Mouse (Mus musculus) T-cell, adult 2 months (primary cell): ENCODE data around the gene Dcst1.

Experiments used
- DNase-seq: peaks from one replicate; pipeline ENCODE4 v3.0.0; 2022; ENCODE audit warnings: low spot score

Dcst1 gene

DNA sequence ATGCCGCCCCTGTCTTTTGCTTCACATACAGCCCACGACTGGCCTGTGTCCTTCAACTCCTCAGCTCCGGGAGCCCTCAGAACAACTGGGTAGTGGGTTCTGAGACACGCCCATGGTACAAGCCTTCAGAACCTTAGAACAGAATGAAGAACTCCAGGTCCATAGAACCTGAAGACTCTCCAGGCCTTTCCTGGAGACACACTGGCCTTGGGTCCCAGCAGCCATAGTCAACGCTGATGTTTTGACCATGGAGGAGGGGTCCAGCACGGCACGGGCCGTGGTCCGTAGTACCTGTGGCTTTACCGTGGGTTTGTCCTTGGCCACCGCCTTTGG, at the start of gene Dcst1:
TSS of gene Dcst1 (minus strand) at position 101 of the 333 bp plus-strand sequence.
- DNase-seq = no peak

DNA sequence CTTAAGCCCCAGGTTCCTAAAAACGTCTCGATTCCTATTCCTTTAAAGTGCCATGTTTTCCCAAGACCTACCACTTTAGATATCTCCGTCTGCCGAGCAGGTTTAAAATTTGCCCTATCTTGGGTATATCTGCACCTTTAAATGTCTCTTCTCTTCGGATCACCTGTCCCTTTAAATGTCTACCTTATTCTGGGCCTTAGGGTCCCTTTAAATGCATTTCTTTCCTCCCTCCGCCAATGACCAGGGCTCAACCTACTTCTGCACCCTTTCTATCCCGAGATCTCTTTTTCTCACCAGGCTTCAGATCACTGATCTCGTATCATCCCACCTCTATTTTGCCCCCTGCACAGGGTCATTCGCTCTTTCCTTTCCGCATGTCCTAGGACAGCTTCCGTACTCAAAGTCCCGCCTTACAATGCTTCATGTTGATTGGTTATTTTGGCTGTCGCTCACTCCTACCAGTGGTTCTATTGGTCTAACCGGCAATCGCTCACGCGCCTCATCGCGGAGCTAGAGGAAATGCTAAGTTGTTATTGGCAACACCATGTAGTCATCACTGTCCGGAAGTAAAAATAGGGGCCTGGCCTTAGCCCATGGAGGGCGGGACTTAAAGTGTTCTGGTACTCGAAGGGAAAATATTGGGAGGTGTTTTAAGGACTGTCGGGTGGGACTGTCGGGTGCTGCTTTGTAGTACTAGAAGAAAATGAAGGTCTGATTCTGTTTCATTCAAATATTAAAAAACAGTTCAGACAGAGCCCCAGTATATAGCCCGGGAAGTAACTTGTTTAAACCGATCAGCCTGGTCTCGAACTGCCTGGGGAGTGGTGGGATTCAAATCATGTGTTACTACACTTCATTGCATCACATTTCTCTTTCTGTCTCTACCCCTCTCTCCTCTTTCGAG, 46.7 kb upstream of the Dcst1 start, which contains the start of gene Flad1:
TSS of gene Flad1 (minus strand) at position 381 of the 904 bp plus-strand sequence.
- peak; percentile 98 for DNase-seq

DNA sequence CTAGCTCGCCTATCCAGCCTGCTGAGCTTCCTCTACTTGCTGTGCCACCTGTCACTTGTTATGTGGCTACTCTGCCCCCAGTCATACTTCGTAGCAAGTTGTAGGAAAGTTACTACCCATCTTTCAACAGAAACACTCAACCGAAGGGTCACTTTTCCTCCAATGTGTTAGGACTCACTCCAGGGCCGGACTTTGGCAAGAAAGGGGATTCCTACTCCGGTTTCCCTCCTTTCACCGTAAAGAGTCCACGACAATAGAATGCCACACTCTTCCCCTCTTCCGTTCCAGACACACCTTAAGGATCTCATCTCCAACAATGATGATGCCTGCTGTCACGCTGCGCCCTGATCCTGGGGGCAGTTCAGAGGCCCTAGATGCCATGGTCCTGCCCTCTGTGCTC, 45.8 kb upstream of the Dcst1 start:
- no peak for DNase-seq

DNA sequence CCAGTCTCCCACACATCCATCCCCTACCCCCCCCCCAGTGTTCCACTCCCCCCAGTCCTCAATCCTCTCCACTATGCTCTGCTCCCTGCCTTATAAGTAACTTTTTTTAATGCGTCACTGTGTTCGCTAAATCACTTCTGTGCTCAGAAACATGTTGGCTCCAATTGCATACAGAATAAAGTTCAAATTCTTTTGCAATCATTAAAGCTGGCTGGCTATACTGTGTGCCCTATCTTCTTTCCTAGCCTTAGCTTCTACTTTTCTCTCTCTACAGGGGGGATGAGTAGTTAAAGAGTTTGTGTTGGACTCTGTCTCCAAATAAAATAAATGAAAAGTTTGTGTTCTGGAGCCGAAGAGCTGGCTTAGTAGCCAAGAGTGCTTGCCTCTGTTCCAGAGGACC, 44.6 kb upstream of the Dcst1 start:
- DNase-seq = no peak

DNA sequence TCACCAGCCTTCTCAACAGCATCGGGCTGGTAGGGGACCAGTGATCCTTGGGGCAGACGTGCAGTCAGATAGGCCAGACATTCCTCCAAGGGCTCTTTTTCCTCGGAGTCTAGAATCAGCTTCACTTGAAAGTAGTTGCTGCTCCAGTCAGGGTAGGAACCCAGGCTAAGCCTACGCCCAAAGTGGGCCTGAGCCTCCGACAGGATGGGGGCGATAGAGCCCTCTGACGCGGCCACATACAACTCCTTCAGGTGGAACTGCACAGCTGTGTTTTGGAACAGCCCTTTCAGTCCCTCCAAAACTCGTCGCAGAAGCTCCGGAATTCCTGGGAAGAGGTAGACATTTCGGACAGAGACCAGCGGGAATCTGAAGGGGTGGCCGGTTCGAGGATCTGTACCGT, 43.4 kb upstream of the Dcst1 start:
- no peak for DNase-seq

DNA sequence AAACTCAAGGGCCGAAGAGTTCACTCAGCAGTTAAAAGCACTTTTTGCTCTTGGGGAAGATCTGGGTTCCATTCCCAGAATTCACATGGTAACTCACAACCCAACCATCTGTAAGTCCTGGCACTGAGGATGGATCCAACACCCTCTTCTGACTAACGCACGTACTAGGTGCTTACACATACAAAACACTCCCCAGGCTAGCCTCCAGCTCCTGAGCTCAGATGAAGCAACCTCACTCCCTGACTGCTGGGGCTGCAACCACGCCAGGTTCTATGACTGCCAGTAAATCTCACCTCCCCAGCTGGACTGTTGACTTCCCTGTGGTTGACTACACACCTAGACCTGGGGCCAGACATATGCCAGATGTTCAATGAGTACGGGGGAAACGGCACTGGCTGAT, 41.8 kb upstream of the Dcst1 start:
- DNase-seq = no peak

DNA sequence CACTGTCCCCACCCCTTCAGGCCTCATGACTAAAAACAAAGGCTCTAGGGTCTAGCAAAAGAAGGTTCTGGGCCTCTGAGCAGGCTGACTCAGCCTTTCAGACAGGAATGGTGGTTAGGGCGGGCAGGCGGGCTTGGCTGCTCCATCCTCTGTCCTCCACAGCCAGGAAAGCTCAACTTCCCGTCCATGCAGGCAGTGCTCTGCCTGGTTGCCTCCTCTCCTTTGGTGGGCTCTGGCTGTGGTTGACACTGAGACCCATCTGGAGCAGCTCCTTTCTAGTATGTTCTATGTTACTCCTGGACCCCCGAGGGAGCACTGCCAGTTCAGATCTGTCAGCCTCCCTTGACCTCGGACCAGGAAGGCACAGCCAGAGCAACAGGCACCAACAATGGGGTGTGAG, 37.6 kb upstream of the Dcst1 start, which contains the start of gene Lenep:
TSS of gene Lenep (minus strand) at position 101 of the 400 bp plus-strand sequence.
- DNase-seq = no peak

DNA sequence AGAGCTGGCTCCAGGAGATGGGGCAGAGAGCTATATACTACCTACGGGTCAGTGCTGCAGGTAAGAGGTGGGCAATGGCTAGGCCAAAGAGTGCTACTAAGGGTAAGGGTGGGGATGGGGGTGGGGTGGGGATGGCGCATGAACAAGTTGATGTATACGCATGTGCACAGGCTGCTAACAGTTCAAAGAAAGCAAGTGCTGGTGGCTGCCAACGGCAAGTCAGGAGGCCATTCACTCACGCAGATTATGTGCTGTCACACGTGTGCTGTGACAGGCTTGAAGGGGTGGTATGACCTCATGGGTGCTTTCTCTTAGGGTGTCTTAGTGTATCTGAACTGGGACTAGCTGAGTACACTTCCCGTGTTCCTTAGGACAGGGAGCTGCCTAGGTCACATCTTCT, 36.3 kb upstream of the Dcst1 start:
- no peak for DNase-seq

DNA sequence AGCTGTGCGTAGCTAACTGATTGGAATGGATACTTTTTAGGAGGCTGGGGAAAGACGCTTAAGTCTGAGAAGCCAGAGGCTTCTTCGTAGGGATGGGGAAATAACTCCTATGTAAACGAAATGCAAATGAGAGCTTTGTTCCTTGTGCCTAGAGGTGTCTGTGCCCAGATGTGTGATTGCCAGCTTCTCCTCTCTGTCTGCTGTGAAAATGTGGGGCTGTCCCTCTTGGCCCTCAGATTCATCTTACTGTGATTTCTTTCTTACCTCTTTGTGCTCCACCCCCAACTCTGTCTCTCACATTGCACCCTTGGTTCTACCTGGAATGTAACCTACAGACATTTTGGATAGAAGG, 31.6 kb upstream of the Dcst1 start:
- DNase-seq = no peak

DNA sequence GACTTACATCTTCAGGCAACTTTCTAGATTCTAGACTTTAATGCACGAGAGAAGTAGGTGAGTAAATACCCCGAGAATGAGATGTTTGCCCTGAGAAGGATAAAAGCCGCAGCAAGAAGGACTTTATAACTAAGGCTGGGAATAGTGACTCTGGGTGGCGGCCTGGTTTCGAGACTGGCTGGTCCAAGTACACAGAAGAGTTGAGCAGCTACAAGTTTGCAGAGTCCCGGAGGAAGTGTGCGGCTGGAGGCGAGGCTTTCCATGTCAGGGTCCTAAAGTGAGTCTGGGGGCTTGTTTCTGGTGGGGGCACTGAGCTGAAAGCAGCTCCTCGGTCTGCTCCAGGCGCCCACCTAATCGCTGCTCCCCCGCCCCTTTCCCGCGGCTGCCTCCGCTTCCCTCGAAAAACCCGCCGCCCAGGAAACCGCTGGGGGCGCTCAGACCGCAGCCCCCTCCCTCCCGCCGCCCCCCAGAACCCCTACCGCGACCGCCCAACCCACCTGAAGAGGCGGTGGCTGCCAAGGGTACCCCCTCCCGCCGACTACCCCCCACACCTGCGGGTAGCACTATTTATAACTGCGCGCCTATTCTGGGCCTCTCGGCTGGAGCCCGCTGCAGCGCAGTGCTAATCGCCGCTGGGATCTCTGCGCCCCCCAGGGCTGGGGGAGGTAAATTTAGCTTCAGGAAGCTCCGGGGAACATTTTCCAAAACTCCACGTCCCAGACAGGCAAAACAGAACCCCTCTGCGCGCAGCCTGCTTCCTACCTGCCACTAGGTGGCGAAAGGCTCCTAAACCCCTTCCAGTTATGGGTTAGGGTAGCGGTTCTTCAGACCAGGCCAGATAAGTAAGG, 31.0 kb upstream of the Dcst1 start:
- peak; percentile 48 for DNase-seq

DNA sequence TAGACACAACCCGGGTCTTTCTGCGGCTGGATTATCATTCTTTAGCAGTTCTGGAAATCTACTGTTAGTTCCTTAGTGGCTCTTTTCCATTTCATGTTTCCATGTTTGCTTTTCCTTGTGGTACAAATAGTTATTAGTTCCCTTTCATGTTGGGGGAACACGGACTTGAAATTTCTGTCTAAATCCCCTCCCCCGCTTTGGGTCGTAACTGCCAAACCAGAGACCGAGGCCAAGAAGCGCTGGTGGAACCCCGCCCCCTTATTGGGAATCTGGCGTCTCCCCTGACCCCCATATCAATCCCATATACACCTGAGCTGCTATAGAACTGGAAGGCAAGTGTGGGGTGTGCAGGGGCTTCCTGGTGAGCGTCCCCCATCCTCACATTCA, 30.4 kb upstream of the Dcst1 start:
- DNase-seq = no peak

DNA sequence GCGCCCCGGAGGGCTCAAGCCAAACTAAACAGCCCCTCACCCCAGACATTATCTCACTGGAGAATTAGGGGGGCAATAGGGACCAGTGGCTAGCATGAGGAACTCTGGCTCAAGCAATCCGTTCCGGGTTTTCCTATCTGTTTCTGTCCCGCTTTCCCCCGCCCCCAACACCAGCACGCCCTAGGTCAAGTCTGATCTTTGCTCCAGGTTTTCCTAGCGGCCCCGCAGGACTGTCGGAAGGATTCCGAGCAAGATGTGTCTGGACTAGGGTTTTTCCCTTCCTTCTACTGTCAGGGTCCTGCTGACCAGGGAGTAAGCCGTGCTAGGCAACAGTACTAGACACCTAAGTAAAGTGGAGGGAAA, 29.8 kb upstream of the Dcst1 start:
- no peak for DNase-seq

DNA sequence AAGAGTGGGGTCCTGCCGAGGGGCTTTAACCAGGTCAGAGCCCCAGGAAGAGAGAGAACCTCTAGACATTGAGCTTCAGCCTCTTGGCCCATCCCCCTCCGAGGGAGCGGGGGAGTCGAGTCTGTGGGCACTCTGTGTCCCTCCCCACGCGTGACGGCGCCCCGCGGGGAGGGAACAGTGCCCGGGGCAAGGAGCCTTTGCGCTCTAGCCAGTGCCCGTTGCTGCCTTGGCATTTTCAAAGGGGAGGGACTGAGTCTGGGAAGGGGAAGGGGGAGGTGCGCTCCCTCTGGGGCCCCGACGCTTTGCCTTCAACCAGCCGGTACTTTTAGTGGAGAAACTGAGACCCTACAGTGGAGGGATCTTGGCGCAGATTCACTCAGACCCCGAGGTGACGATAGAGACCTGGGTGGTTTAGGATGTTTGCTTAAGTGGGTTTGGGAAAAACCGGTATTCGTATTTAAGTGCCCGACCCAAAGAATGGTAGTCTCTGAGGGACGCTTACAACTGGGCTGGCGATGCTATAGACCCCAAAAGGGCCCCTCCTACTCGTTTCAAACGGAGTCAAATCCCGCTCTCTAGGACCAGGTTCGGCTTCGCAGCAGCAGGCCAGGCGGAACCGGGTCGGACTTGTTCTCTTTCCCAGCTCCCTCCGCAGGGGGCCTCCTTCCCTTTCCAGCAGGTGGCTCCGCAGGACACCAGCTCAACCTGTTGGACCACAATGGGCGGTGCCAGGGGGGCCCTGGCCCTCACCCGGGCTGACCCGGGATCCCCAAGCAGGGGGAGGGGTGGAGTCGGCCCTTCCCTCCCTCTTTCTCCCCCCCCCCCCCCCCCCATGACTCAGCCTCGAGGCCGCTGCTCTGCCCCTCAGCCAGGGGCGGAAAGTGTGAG, 29.2 kb upstream of the Dcst1 start, which contains the start of gene Zbtb7b:
TSS of gene Zbtb7b (minus strand) at position 771 of the 888 bp plus-strand sequence.
- peak; percentile 45 for DNase-seq

DNA sequence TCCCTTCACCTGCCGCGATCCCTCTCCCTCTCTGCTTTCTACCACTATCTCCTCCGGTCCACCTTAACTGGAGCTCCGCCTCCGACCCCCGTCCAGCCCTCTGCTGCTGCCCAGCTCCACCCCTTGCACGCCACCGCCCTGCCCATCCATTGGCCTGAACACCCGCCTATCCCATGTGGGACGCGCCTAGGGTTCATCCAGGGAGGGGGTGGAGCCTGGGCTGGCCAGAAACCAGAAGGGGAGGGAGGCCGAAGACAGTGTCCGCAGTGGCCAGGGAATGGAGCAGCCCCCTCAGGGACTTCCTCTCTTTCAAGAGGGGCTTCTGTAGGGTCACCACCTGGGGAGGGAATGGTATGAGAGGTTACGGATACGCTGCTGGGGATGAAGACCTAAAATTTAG, 28.6 kb upstream of the Dcst1 start:
- DNase-seq = peak; percentile 86

DNA sequence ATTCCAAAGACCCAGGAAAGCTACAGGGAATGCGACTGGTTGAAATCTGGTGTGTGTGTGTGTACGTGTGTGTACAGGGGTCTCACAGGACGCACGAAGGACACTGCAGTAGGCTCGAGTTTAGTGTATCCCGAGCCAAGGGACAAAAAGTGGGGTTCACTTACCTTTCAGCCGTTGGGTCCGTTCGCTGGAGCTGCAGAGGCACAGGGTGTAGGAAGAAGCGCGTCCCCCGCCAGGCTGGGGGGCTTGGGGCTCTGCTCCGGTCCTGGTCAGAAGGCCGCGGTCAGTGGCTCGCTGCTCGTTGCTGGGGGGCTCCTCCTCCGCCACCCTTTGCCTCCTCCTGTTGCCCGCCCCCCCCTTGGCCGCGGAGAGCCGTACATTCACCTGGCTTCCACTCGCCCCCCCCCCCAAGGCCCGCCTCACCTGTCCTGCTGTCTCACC, 27.8 kb upstream of the Dcst1 start:
- no peak for DNase-seq

DNA sequence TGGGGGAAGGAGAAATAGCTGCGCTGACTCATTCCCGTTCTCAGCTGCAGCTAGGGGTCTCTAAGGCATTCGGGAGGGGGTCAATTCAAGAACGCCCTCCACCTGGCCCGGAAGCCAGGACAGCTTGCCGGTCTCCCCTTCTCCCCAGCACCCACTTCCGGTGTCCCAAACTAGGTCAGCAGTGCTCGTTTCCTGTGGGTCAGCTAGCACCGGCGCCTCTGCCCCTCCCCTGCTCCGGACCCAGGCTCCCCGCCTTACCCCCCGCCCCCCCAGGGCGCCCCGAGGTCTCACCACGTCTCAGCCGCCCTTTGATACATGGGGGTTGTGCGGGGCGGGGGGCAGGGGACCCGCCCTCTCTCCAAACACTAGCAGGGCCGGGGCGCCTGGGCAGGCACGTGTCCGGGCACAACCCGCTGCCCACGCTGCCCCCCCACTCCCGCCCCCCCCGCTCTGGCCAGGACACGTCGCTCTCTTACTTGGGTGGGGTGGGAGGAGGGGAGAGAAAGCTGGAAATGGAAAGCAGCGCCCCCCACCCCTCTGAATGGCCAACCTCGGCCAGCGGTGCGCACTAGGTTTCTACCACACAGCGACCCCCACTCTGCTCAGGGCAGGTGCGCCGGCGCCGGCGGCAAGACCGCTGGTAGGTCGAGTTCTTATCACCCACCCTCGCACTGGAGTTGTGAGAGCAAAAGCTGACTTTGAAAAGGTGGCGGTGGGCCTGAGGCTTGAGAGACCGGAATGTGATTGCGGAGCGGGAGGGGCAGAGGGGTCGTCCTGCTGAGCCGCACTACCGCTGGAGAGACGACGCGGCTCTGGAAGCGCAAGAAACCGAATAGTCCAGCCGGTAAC, 26.8 kb upstream of the Dcst1 start:
- no peak for DNase-seq

DNA sequence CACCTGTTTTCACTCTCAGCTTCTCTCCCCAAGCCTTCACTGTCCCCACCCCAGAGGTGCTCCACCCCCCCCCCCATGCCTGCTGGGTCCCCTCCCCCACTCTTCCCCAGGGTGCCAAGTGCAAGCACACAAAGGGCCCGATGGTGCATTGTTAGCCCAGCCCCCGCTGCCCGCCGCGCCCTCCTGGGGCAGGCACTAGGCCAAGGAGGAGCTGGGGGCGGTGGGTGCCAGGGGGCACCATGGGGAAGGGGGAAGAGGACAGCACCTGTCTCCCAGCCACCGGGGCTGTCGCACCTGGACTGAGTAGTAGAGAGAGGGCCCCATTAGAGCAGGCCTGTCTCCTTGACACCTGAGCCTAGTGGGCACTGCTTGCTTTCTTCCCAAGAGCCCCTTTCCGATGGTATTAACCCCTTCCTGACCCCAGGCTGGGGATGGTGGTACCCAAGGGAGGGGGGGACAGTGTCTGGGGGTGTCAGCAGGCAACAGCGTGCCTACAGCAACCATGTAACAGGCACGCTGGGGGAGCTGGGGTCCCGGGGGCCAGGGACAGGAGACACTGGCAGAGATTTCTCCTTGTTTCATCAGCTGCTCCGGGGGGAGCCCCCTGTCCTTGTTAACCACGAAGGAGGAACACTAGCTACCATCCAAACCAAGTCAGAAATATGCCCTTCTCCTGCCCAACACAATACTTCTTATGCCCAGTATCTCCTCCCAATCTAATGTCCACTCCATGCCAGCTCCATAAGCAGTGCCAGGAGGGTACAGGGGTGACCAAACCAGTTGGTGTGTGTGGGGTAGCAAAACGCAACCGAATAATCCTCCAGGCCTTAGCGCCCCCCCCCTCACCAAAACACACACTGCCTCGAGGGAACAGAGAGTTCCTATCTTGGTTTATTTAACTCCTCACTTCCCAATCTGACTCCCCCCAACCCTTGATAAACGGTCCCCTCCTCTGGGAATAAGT, 25.9 kb upstream of the Dcst1 start:
- DNase-seq = no peak

DNA sequence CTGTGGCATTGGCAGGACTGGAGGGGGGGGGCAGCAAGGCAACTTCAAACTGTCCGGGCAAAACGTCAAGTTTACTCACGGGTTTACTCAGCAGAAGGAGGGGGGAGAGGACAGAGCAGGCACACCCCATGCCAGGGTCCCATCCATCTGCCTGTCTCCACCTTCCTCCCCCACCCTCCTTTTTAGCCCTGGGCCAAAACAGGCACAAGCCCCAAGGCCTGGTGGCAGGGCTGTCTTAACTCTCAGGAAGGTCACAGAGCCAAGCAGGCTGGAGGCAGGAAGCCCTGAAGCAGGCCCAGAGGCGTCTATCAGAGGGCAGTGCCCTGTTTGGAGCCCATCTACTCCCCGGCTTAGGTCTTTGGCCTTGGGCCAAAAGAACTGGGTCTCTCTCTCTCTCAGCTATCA, 25.1 kb upstream of the Dcst1 start:
- no peak for DNase-seq

DNA sequence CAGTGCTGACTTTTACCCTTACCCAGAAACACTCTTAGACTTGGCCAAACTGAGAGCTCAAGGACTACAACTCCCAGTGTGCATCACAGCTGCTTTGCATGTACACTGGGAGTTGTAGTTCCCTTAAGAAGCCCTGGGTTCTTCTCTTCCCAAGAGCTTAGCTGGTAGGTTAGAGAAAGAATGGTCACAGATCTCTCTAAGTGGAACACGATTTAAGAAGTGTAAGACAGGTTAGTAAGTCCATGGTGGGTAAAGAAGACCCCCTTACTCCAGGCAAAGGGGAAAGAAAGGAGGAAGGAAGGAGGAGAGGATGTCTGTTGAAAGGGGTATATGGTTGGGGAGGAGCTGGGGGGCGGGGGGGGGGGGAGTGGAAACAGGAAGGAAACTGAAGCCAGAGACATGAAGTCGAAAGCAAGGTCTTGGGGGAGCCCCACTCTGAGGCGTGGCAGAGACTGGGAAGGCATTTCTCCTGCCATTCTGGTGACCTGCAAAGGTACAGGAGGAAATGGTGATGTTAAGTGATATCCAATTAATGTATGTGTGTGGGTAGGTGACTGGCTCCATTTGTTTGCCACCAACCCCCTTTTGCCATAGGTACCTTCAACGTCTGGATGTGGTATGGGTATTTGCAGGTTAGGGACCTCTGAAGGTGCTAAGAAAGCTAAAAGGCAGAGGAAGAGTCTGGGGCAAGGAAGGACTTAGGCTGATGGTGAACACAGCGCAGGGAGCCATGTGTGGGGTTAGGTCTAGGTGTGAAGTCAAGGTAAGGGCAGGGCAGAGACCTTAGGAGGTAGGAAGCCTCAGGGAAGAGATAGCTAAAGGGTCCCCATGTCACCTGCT, 24.1 kb upstream of the Dcst1 start:
- DNase-seq = peak; percentile 60
